Mouse (Mus musculus) left cerebral cortex, postnatal 36 days (tissue): ENCODE measurements around the gene Trim42. TPM values are rescaled to one million over a fixed set of nuclear protein-coding genes. Genes with fewer than 3 reads are reported as not detected.

Experiments
- DNase-seq, 2 experiments: peaks; one replicate each; pipeline ENCODE4 v3.0.0; 2021 to 2022; ENCODE audit warnings: low spot score in 2 of 2, mixed read lengths in 1 of 2
- intact Hi-C: fragments of 180-260 bp; cut with DNase I; formaldehyde crosslinking; loops from one replicate; pipeline ENCODE4 v1.15.1; 2025
- total RNA-seq, 2 experiments: library from RNA; stranded (reverse); gene quantifications; 2 replicates each; pipeline ENCODE4 v1.2.3; 2021

The Trim42 gene
- total RNA-seq = not detected

- intact Hi-C loops = no loop called here
Observed at GRCm38 (mm10) chr9:97369591-97369990, at the start of gene Trim42. Gene Trim42, minus strand, starts transcription at chr9:97369958.

GRCm38 (mm10) chr9:97414876-97415668 lies 45.3 kb upstream of the Trim42 start:
- intact Hi-C loops = no loop called here
- no peak for DNase-seq

More at GRCm38 (mm10) chr9:97369591-97369990, at the start of gene Trim42:
- no peak for DNase-seq

- intact Hi-C loops = no loop called here
- DNase-seq = no peak
Observed at GRCm38 (mm10) chr9:97408142-97408541, 38.4 kb upstream of the Trim42 start.

GRCm38 (mm10) chr9:97356441-97356840 lies 13.3 kb downstream of the Trim42 start:
- intact Hi-C loops = no loop called here
- DNase-seq = no peak

- intact Hi-C loops = no loop called here
- no peak for DNase-seq
Observed at GRCm38 (mm10) chr9:97344767-97345297, 24.9 kb downstream of the Trim42 start.

GRCm38 (mm10) chr9:97341772-97342171 lies 28.0 kb downstream of the Trim42 start:
- intact Hi-C loops = no loop called here
- DNase-seq = no peak

- no peak for DNase-seq
- intact Hi-C loops = no loop called here
Observed at GRCm38 (mm10) chr9:97322846-97323245, 46.9 kb downstream of the Trim42 start.

- intact Hi-C loops = no loop called here
- DNase-seq = no peak
Observed at GRCm38 (mm10) chr9:97322120-97322519, 47.6 kb downstream of the Trim42 start.

GRCm38 (mm10) chr9:97315421-97316055 lies 54.2 kb downstream of the Trim42 start:
- DNase-seq = no peak
- intact Hi-C loops = no loop called here

GRCm38 (mm10) chr9:97311614-97312013 lies 58.1 kb downstream of the Trim42 start:
- no peak for DNase-seq
- intact Hi-C loops = no loop called here

GRCm38 (mm10) chr9:97309509-97310053 lies 60.2 kb downstream of the Trim42 start:
- no peak for DNase-seq
- intact Hi-C loops = no loop called here

- DNase-seq = no peak
- intact Hi-C loops = no loop called here
Observed at GRCm38 (mm10) chr9:97307705-97308485, 61.9 kb downstream of the Trim42 start.
